Mouse (Mus musculus): ENCODE data around the gene Celsr2.

Celsr2 gene

GRCm38 (mm10) chr3:108401692-108402527, 13.4 kb downstream of the Celsr2 start:
- TF ChIP-seq GATA4 (IDR thresholded peaks at IDR 0.05; ENCODE audit: insufficient replicate concordance, low read length), result no peak

DNA sequence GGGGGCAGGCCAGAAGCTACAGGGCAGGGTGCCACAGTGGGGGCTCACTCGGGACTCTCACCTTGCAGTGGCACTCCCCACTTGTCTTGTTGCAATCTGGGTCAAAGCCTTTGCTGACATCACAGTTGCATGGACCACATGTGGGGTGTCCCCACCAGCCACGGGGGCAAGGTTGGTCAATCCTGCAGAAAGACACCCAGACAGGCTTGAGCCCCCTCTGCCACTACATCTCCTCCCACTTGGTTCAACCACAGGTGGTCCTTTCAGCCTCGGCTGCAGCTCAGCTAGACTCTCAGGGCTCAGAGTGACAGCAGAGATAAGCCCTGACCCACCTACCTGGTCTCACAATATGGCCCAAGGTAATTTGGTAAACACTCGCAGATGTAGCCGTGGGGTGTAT, 14.9 kb downstream of the Celsr2 start:
- no peak for TF ChIP-seq GATA4 (IDR thresholded peaks at IDR 0.05; ENCODE audit: insufficient replicate concordance, low read length)

- TF ChIP-seq GATA4 (IDR thresholded peaks at IDR 0.05; ENCODE audit: insufficient replicate concordance, low read length), result no peak
These were observed 17.1 kb downstream of the Celsr2 start for GRCm38 (mm10) chr3:108398281-108398680.

DNA sequence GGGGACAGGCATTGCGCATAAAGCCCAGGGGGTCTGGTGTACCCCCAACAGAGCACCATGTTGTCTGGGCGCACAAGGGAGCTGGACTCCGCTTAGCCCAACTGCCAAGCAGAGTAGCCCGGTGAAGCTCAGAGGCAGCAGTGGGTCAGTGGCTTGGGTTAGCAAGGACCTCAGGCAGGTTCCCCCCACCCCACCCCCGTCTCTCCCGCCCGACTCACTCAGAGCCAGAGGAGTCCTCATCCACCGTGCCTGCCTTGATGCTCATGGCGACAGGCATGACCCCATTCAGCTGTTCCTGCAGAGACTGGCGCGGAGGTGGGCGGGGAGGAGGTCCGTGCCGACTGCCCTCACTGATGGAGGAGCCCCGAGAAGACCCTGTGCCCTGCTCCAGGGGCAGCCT, 22.6 kb downstream of the Celsr2 start:
- no peak for TF ChIP-seq GATA4 (IDR thresholded peaks at IDR 0.05; ENCODE audit: insufficient replicate concordance, low read length)

DNA sequence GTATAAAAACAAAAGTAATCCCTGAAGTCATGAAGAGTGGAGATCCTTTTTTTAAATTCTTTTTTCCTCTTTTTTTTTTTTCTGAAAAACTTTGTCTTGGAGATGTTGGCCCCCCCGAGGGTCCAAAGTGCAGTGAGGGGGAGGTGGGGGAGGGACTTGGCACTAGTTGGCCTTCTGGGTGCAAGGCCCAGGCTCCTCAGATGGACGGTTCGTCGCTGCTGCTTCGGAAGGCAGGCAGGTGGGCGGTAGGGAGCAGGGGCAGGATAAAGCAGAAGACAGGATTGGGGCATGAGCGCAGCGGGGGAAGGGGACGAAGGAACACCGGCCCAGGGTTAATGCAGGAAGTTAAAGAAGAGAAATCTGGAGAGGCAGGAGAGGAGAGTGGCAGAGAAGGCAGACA, 23.1 kb downstream of the Celsr2 start:
- TF ChIP-seq GATA4 (IDR thresholded peaks at IDR 0.05; ENCODE audit: insufficient replicate concordance, low read length), result no peak

- no peak for TF ChIP-seq GATA4 (IDR thresholded peaks at IDR 0.05; ENCODE audit: insufficient replicate concordance, low read length)
These were observed 26.2 kb downstream of the Celsr2 start for GRCm38 (mm10) chr3:108389111-108389545.

DNA sequence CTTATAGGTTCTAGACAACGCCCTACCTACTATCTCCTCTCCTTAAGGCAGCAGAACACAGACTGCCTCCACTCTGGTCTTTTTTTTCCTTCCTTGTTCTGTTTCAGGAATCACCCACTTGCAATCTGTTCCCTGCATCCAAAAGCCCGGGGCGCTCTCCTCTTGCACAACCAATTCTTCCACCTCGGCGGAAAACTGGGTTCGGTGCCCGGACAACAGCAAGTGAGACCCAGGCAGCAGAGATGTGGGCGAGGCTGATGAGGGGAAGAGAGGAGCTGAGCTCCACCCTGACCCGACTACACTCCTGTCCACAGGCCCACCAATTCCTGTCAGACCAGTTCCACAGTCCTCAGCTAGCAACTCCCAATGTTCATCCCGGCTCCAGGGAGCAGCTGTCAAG, 29.2 kb downstream of the Celsr2 start:
- no peak for TF ChIP-seq GATA4 (IDR thresholded peaks at IDR 0.05; ENCODE audit: insufficient replicate concordance, low read length)

- no peak for TF ChIP-seq GATA4 (IDR thresholded peaks at IDR 0.05; ENCODE audit: insufficient replicate concordance, low read length)
These were observed 30.9 kb downstream of the Celsr2 start for GRCm38 (mm10) chr3:108384425-108384824.

DNA sequence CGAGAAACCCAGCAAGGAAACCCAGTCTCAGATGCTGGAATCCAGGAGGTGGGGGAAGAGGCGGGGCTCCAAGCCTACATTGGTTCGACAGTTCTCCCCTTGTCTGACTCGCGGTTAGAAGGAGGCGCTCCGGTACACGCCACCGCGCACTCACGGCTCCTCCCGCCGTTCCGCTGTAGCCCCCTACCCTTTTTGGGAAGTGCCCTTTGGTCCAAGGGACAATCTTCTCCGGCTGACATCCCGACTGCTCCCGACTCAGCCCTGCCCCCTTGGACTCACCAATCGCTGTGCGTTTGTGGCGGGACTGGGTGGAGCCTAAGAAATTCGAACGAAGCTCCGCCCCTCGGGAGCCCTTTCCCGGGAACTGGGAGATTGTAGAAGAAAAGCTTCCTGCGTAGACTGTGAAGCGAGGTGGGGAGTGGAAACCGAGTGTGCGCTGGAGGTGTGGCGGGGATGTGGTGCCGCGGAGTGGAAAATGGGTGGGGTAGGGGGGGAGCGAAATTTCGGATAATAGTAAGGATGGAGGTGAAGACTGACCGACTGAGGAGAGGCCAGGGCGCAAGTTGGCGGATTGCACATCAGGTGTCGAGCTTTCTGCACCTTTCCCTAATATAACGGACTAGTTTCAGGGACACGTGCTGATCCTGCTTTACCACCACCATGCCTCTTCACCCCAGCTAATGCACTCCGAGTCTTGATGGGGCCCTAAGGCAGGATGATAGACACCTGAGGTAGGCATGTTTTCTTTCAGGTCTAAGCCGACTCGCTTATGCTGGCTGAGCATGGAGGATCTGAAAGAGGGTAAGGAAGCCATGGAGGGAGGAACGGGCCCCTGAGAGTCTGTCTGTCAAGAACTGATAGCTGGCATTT, 31.6 kb downstream of the Celsr2 start, which contains the start of gene Psrc1:
Gene Psrc1, plus strand, starts transcription at position 355 of the 870 bp plus-strand sequence.
- no peak for TF ChIP-seq GATA4 (IDR thresholded peaks at IDR 0.05; ENCODE audit: insufficient replicate concordance, low read length)

- no peak for TF ChIP-seq GATA4 (IDR thresholded peaks at IDR 0.05; ENCODE audit: insufficient replicate concordance, low read length)
These were observed 33.1 kb downstream of the Celsr2 start for GRCm38 (mm10) chr3:108381945-108382875.

GRCm38 (mm10) chr3:108380695-108381094, 34.7 kb downstream of the Celsr2 start:
- TF ChIP-seq GATA4 (IDR thresholded peaks at IDR 0.05; ENCODE audit: insufficient replicate concordance, low read length), result no peak

- no peak for TF ChIP-seq GATA4 (IDR thresholded peaks at IDR 0.05; ENCODE audit: insufficient replicate concordance, low read length)
These were observed 36.3 kb downstream of the Celsr2 start for GRCm38 (mm10) chr3:108378875-108379663.

- TF ChIP-seq GATA4 (IDR thresholded peaks at IDR 0.05; ENCODE audit: insufficient replicate concordance, low read length), result no peak
These were observed 42.7 kb downstream of the Celsr2 start for GRCm38 (mm10) chr3:108372691-108373090.

GRCm38 (mm10) chr3:108372274-108372673, 43.1 kb downstream of the Celsr2 start:
- TF ChIP-seq GATA4 (IDR thresholded peaks at IDR 0.05; ENCODE audit: insufficient replicate concordance, low read length), result no peak

All from liver, adult (tissue).